Mouse (Mus musculus) ES-Bruce4 (cell line): ENCODE results near the gene Tnnt1. TPM values are rescaled to one million over a fixed set of nuclear protein-coding genes. Genes with fewer than 3 reads are reported as not detected.

Source experiments
- H3K27ac ChIP-seq: 2 replicates; pipeline ENCODE4 v1.5.1; 2012; ENCODE audit warnings: low read length, inconsistent platforms; ENCODE audit not compliant: insufficient read depth
- H3K27me3 ChIP-seq: 2 replicates; pipeline ENCODE4 v1.6.1; 2012; ENCODE audit warnings: mild to moderate bottlenecking, low read length, inconsistent platforms; ENCODE audit not compliant: control insufficient read depth, poor library complexity, insufficient read depth, severe bottlenecking
- H3K36me3 ChIP-seq: 2 replicates; pipeline ENCODE4 v1.6.1; 2012; ENCODE audit warnings: inconsistent platforms, mild to moderate bottlenecking, low read length, moderate library complexity; ENCODE audit not compliant: control insufficient read depth, poor library complexity, insufficient read depth, severe bottlenecking
- H3K4me1 ChIP-seq: one replicate; pipeline ENCODE4 v1.8.1; 2011; ENCODE audit warnings: low read length; ENCODE audit not compliant: control insufficient read depth, insufficient read depth
- H3K4me3 ChIP-seq: 2 replicates; pipeline ENCODE4 v1.5.1; 2011; ENCODE audit warnings: low read depth, mild to moderate bottlenecking, low read length
- H3K9ac ChIP-seq: 2 replicates; pipeline ENCODE4 v1.6.1; 2012; ENCODE audit warnings: low read depth, mild to moderate bottlenecking, inconsistent platforms; ENCODE audit not compliant: poor library complexity, severe bottlenecking
- H3K9me3 ChIP-seq: replicated peaks from 2 replicates; pipeline ENCODE4 v1.6.1; 2012; ENCODE audit warnings: mild to moderate bottlenecking, low read length, inconsistent platforms; ENCODE audit not compliant: control insufficient read depth, poor library complexity, insufficient read depth, severe bottlenecking
- CTCF ChIP-seq: IDR thresholded peaks from one replicate; pipeline ENCODE4 v1.8.1; 2011; ENCODE audit warnings: low read depth, low read length
- EP300 ChIP-seq: IDR thresholded peaks from 2 replicates; pipeline ENCODE4 v1.6.1; 2011; ENCODE audit warnings: low read depth, low read length; ENCODE audit not compliant: insufficient read depth
- POLR2A ChIP-seq: IDR thresholded peaks from one replicate; pipeline ENCODE4 v1.8.1; 2011; ENCODE audit warnings: low read length; ENCODE audit not compliant: insufficient read depth
- polyA plus RNA-seq: library from polyadenylated mRNA; stranded (reverse); fragments of >200 nt; gene quantifications from 2 replicates; pipeline ENCODE4 v1.2.4, GENCODE M21; 2011; ENCODE audit warnings: low read depth; ENCODE audit not compliant: missing spikeins, insufficient read depth, insufficient read length

Tnnt1 gene
- polyA plus RNA-seq, 1 experiment: 20.7 TPM

- H3K4me3 ChIP-seq: no peak overlapping the region
- H3K27ac ChIP-seq: no peak overlapping the region
- no peaks in the 10 kb centered on the region for H3K36me3 ChIP-seq
These were observed 36.5 kb downstream of the Tnnt1 start for GRCm38 (mm10) chr7:4479674-4480073.

GRCm38 (mm10) chr7:4478796-4479291 is 37.3 kb downstream of the Tnnt1 start:
- Histone ChIP-seq H3K27me3 (no peaks in the 10 kb centered on the region), H3K4me1 (no peaks in the 10 kb centered on the region), H3K27ac (no peak overlapping the region), H3K9me3 (no peaks in the 10 kb centered on the region), H3K36me3 (no peaks in the 10 kb centered on the region), H3K9ac (peak overlapping the region; percentile 8; the same call in 1 of the 2 replicates), H3K4me3 (peak overlapping the region; percentile 48)
- TF ChIP-seq CTCF: no peak

More at GRCm38 (mm10) chr7:4479674-4480073, 36.5 kb downstream of the Tnnt1 start:
- Histone ChIP-seq H3K9me3 (no peaks in the 10 kb centered on the region), H3K4me1 (no peaks in the 10 kb centered on the region), H3K27me3 (no peaks in the 10 kb centered on the region), H3K9ac (no peak overlapping the region)
- TF ChIP-seq POLR2A (no peak), EP300 (no peak), CTCF (peak; percentile 60)

DNA sequence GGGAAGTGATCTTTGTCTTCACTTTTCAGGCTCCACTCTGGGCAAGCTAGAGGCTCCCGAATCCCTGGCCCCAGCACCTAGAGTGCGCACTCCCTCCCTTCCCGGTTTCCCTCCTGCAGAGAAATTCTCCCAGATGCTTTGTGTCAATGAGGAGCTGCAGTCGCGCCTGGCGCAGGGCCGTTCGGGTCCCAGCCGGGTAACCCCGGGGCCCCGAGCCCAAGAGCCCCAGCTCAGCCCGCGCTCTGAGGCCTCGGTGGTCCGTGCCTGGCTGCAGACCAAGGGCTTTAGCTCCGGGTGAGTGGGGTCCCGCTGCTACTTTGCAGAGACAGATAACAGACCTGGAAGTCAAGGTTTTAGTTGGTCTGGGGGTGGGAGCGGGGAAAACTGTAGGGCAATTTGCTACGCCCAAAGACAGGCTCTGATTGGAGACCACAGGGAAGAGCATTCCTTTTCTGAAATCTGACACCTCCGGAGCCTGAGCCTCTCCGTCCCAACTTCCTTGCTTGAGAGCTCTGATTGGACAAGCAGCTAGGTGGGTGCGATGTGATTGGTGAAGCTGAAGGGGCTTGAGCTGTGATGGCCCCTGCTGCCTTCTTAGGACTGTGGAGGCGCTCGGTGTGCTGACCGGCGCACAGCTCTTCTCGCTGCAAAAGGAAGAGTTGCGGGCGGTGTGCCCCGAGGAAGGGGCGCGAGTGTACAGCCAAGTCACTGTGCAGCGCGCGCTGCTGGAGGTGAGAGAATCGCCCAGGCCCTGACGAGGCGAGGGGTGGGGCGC is 38.0 kb downstream of the Tnnt1 start:
- Histone ChIP-seq H3K36me3 (no peaks in the 10 kb centered on the region), H3K27me3 (no peaks in the 10 kb centered on the region), H3K4me3 (peak overlapping the region; percentile 62), H3K9ac (peak overlapping the region; percentile 12; the same call in 1 of the 2 replicates), H3K27ac (peak overlapping the region; percentile 21; the same call in 1 of the 2 replicates), H3K4me1 (no peaks in the 10 kb centered on the region), H3K9me3 (no peaks in the 10 kb centered on the region)
- TF ChIP-seq CTCF: no peak

GRCm38 (mm10) chr7:4473940-4474339 is 42.2 kb downstream of the Tnnt1 start:
- no peaks in the 10 kb centered on the region for H3K9me3 ChIP-seq
- TF ChIP-seq POLR2A (no peak), EP300 (no peak), CTCF (no peak)
- H3K27ac ChIP-seq: no peak overlapping the region
- H3K27me3 ChIP-seq: no peaks in the 10 kb centered on the region
- no peaks in the 10 kb centered on the region for H3K4me1 ChIP-seq
- H3K36me3 ChIP-seq: no peaks in the 10 kb centered on the region
- no peak overlapping the region for H3K4me3 ChIP-seq
- no peak overlapping the region for H3K9ac ChIP-seq

- H3K9ac ChIP-seq: 0 out of 2 replicates have a peak overlapping the region, but pooled peaks have one; percentile 24
- no peak overlapping the region for H3K27ac ChIP-seq
- H3K4me3 ChIP-seq: peak overlapping the region; percentile 53
- no peaks in the 10 kb centered on the region for H3K9me3 ChIP-seq
- no peaks in the 10 kb centered on the region for H3K36me3 ChIP-seq
- H3K27me3 ChIP-seq: no peaks in the 10 kb centered on the region
- TF ChIP-seq CTCF (peak; percentile 76), POLR2A (no peak)
- H3K4me1 ChIP-seq: no peaks in the 10 kb centered on the region
These were observed 45.0 kb downstream of the Tnnt1 start for GRCm38 (mm10) chr7:4471179-4471555.

DNA sequence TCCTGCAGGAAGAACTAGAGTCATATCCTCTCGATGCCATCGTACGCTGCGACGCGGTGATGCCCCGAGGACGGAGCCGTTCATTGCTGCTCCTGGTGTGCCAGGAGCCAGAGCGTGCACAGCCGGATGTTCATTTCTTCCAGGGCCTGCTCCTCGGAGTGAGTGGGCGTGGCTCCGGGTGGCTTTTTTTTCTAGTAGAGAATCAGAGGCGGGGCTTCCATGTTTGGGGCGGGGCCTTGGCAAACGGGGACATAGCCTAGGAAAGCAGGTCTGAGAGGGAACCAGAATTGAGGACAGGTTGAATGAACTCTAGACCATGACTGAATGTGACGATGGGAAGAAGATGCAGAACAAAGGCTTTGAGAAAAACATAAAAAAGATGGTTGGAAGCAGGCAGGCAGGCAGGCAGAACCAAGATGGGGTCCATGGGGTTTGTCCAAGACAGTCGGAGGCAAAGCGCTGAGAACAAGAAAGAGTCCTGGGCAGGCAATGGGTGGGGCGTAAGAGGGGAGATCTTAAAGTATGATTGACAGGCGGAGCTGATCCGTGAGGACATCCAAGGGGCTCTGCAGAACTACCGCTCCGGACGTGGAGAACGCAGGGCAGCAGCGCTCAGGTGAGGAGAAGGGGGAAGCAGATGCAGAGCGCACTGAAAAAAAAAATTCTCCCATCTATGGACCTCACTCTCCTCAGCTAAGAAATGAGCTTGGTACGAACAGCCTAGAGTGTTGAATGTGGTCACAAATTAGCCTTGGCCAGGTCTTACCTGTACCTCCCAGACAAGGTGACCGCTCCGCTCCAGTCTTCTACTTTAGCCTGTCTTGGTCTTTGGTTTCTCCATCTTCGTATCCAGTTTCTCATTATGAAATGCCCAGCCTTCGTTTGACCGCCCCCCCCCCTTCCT is 45.7 kb downstream of the Tnnt1 start:
- Histone ChIP-seq H3K9ac (peak overlapping the region; percentile 24; the same call in 1 of the 2 replicates), H3K27me3 (no peaks in the 10 kb centered on the region), H3K27ac (no peak overlapping the region)

More for the DNA sequence above, 45.7 kb downstream of the Tnnt1 start:
- Histone ChIP-seq H3K9me3 (no peaks in the 10 kb centered on the region), H3K36me3 (no peaks in the 10 kb centered on the region), H3K4me3 (peak overlapping the region; percentile 53), H3K4me1 (no peaks in the 10 kb centered on the region)
- TF ChIP-seq CTCF (no peak), EP300 (no peak), POLR2A (no peak)
